ENCODE assay signal across 8 mouse cellular contexts in the genomic region with DNA sequence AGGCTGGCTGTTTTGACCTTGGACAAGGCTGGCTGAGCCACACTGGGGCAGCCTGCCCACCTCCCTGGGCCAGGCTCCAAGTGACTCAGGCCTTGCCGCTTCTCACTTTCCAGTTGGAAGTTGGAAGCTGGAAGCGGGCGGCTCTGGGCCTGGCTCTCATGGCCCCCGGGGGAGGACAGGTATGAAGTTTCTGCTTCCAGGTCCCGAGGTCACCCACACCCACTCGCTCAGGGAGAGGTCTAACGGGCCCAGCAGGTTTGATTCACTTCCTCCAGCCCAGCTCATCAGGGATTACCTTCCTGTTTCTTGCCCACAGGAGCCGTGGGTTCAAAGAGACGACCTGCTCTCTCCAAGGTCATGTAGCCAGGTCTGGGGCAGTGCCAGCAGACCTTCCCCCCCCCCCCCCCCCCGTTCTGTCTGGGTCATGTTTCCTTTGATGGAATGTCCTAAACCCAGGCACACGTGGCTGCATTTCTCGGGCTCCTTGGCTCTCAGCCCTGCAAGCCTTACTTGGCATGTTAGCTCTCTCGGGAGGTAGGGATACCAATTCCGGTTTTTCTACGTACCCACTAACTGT. TPM values are rescaled to one million over a fixed set of nuclear protein-coding genes. Genes with fewer than 3 reads are reported as not detected.
DNase-seq lines count a peak whose midpoint lies in the region; ATAC-seq and TF ChIP-seq lines count a peak whose summit lies in the region.

No protein-coding gene starts in this region.

- peaks cover 2% of the 10 kb centered on the region; the same call in 1 of the 2 replicates for H3K27me3 ChIP-seq in neural tube, embryonic 11.5 days (ENCODE audit: control insufficient read depth, insufficient read depth, low read length)
- H3K27me3 ChIP-seq in heart, adult 2 months (ENCODE audit: control insufficient read depth, insufficient read depth, low read length): no peaks in the 10 kb centered on the region

- intact Hi-C loops in heart, adult 2 months (cut with DNase I): loop anchor here (2.0 kb wide), 1 partner anchor 22 kb away; no protein-coding TSS in a partner anchor

- no peak overlapping the region for H3K4me3 ChIP-seq in neural tube, embryonic 11.5 days (ENCODE audit: low read depth, low read length)
- no peak overlapping the region for H3K4me3 ChIP-seq in heart, adult 2 months

- peak; percentile 65 for TF ChIP-seq EP300 in heart, adult 2 months (IDR thresholded peaks at IDR 0.05; ENCODE audit: insufficient read depth, low read depth, low read length)

- no peak overlapping the region for H3K4me2 ChIP-seq in neural tube, embryonic 11.5 days (ENCODE audit: low read depth)

- no peak for DNase-seq in neural tube, embryonic 11.5 days (ENCODE audit: low spot score)
- DNase-seq in neural tube, embryonic 10.5 days (ENCODE audit: extremely low spot score, low spot score): no peak
- DNase-seq in cerebellum, adult 9-11 months: peak; percentile 71
- DNase-seq in heart, adult 2 months: peak; percentile 85 to 88
- DNase-seq in kidney, adult 9 months: peak; percentile 90
- DNase-seq in lung, postnatal 4 days: peak; percentile 55 to 67
- no peak for DNase-seq in left cerebral cortex, adult 11 months (ENCODE audit: low spot score)

- TF ChIP-seq CTCF in heart, adult 2 months (IDR thresholded peaks at IDR 0.05): no peak

- peaks cover 44% of the 10 kb centered on the region for H3K4me1 ChIP-seq in neural tube, embryonic 11.5 days (ENCODE audit: control insufficient read depth, insufficient read depth, low read length)
- peaks cover 38% of the 10 kb centered on the region for H3K4me1 ChIP-seq in heart, adult 2 months (ENCODE audit: control insufficient read depth, insufficient read depth, low read length)

- 57% methylated on average over 15 of the region's 15 CpGs for WGBS in neural tube, embryonic 11.5 days
- WGBS in heart, adult 2 months: 5% methylated on average over 15 of the region's 15 CpGs

- H3K9me3 ChIP-seq in neural tube, embryonic 11.5 days (ENCODE audit: control insufficient read depth, low read length): no peaks in the 10 kb centered on the region

- H3K36me3 ChIP-seq in neural tube, embryonic 11.5 days (ENCODE audit: control insufficient read depth, insufficient read depth, low read length): no peaks in the 10 kb centered on the region
- H3K36me3 ChIP-seq in heart, adult 2 months (ENCODE audit: control insufficient read depth, insufficient read depth, low read length): peaks cover 2% of the 10 kb centered on the region; the same call in 1 of the 2 replicates

- peak; percentile 52; the same call in 1 of the 2 replicates for TF ChIP-seq POLR2A in heart, adult 2 months (IDR thresholded peaks at IDR 0.05; ENCODE audit: insufficient read depth, low read depth, low read length)

- 0 out of 2 replicates have a peak overlapping the region, but pooled peaks have one; percentile 3 for H3K9ac ChIP-seq in neural tube, embryonic 11.5 days (ENCODE audit: low read length)
- peak overlapping the region; percentile 62 for H3K9ac ChIP-seq in heart, adult 2 months (ENCODE audit: low read depth, low read length)

- no peak for ATAC-seq in neural tube, embryonic 11.5 days (ENCODE audit: insufficient read depth, low FRiP score, low TSS enrichment)
- ATAC-seq in inflammation-experienced regulatory T-cells, adult 6 months: no peak

- H3K27ac ChIP-seq in neural tube, embryonic 11.5 days (ENCODE audit: low read depth, low read length): peak overlapping the region; percentile 4; the same call in 1 of the 2 replicates
- H3K27ac ChIP-seq in heart, adult 2 months: peak overlapping the region; percentile 93

- H3K79me2 ChIP-seq in heart, adult 2 months (replicated peaks; ENCODE audit: control insufficient read depth, insufficient read depth, low read length): no peaks in the 10 kb centered on the region

RNA-seq across cellular contexts. Expression of a gene that starts 39.3 kb away (rescaled TPM):
- 76.3 and 85.5 TPM in 2 replicates for polyA plus RNA-seq in neural tube, embryonic 11.5 days (2014; fragmentation: Nextera tagmentation; extraction: Ambion mirVana)
- 100 to 1,000 TPM; 303 to 314 TPM for total RNA-seq in heart, adult 2 months (2021)
- 121 and 142 TPM in 2 replicates for polyA plus RNA-seq in heart, adult 2 months (2012; rRNA removed)
- 100 to 1,000 TPM in 2 of 3 experiments, 10 to 100 TPM in 1; 75.3 to 134 (median 101) TPM for polyA plus RNA-seq in inflammation-experienced regulatory T-cells, adult 6 months (2017; shearing (Covaris generic))

Comparison
In these comparisons a context has a peak if more than half of its experiments do, and no peak if none do; other contexts are left out.
1. DNase-seq: peak in cerebellum, adult 9-11 months (single experiment), heart, adult 2 months (2 of 2), kidney, adult 9 months (single experiment) and lung, postnatal 4 days (2 of 2); none in neural tube, embryonic 11.5 days (single experiment), neural tube, embryonic 10.5 days (single experiment) and left cerebral cortex, adult 11 months (single experiment).